Mouse (Mus musculus): Measurements from ENCODE around the gene Sirpa. TPM values are rescaled to one million over a fixed set of nuclear protein-coding genes. Genes with fewer than 3 reads are reported as not detected.
A peak's percentile ranks its signal among the peaks of the same experiment; 100 is the strongest.

Gene Sirpa
- total and polyA plus RNA-seq, 3 experiments: 20.4 to 30.6 (median 27.1) TPM

DNA sequence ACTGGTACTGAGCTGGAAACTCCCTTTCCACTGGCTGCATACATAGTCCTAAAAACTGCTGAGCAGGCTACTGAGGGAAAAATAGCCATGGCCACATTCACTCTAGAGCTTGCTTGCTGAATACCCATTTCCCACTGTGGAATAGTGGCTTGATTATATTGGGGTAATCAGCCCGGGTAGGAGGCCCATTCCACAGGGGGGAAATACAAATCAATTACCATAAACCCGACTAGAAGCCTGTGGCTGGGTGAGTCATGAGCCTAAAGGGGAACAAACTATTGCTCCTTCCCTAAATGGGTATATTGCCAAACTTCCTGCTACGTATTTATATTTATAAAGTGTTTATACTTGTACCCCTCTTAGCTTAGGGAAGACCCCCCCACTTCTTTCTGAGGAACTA is 45.9 kb upstream of the Sirpa start:
- peaks cover 5 to 41% of the 10 kb centered on the region in 2 experiments; a peak in 3 of 4 replicates for H3K4me1 ChIP-seq (ENCODE audit: control insufficient read depth in 1 of 2, insufficient read depth in 2 of 2)
- no peak for TF ChIP-seq RAD21 (IDR thresholded peaks at IDR 0.05; ENCODE audit: low read depth, low read length)
- no peak for TF ChIP-seq ZC3H11A (IDR thresholded peaks at IDR 0.05; ENCODE audit: low read depth, low read length)
- TF ChIP-seq HCFC1 (IDR thresholded peaks at IDR 0.05; ENCODE audit: low read depth, low read length): no peak
- 0 out of 2 replicates have a peak, but pooled peaks have one; percentile 16 for TF ChIP-seq EP300 (IDR thresholded peaks at IDR 0.05; ENCODE audit: low read length)
- no peak for TF ChIP-seq CHD1 (IDR thresholded peaks at IDR 0.05; ENCODE audit: low read depth, low read length)
- no peak for TF ChIP-seq ZKSCAN1 (IDR thresholded peaks at IDR 0.05; ENCODE audit: borderline replicate concordance, low read depth, low read length)
- TF ChIP-seq MAFK (IDR thresholded peaks at IDR 0.05; ENCODE audit: insufficient replicate concordance, low read length): peak; percentile 40; the same call in 1 of the 2 replicates
- peak; percentile 22; the same call in 1 of the 2 replicates for TF ChIP-seq JUN (IDR thresholded peaks at IDR 0.05; ENCODE audit: insufficient read depth, low read depth, low read length)
- no peak for TF ChIP-seq PAX5 (IDR thresholded peaks at IDR 0.05; ENCODE audit: low read length)
- no peak for TF ChIP-seq MYC (IDR thresholded peaks at IDR 0.05; ENCODE audit: low read depth, low read length)
- TF ChIP-seq TBP (conservative IDR thresholded peaks at IDR 0.05; ENCODE audit: low read depth, low read length): no peak
- no peak for TF ChIP-seq SMC3 (IDR thresholded peaks at IDR 0.05; ENCODE audit: low read depth, low read length)
- no peak for TF ChIP-seq IRF4 (IDR thresholded peaks at IDR 0.05; ENCODE audit: low read depth, low read length)
- TF ChIP-seq USF1 (IDR thresholded peaks at IDR 0.05; ENCODE audit: low read depth, low read length): no peak
- no peak for TF ChIP-seq TCF12 (IDR thresholded peaks at IDR 0.05; ENCODE audit: low read depth, low read length)
- no peak for TF ChIP-seq ELF1 (IDR thresholded peaks at IDR 0.05; ENCODE audit: low read depth, low read length)
- TF ChIP-seq E2F4 (IDR thresholded peaks at IDR 0.05; ENCODE audit: insufficient replicate concordance, low read depth, low read length): no peak
- no peak for TF ChIP-seq GABPA (IDR thresholded peaks at IDR 0.05; ENCODE audit: insufficient replicate concordance, low read depth, low read length)
- TF ChIP-seq BHLHE40 (IDR thresholded peaks at IDR 0.05; ENCODE audit: low read depth, low read length): no peak
- peak; percentile 75 for TF ChIP-seq MEF2A (IDR thresholded peaks at IDR 0.05; ENCODE audit: borderline replicate concordance, low read depth, low read length)
- TF ChIP-seq SIN3A (IDR thresholded peaks at IDR 0.05; ENCODE audit: low read length): no peak
- TF ChIP-seq POLR2AphosphoS2 (IDR thresholded peaks at IDR 0.05; ENCODE audit: low read depth, low read length): no peak
- no peak for TF ChIP-seq MXI1 (IDR thresholded peaks at IDR 0.05; ENCODE audit: low read depth, low read length)
- TF ChIP-seq NELFE (IDR thresholded peaks at IDR 0.05; ENCODE audit: low read depth, low read length): no peak
- H3K36me3 ChIP-seq (replicated peaks in 1 of 2; ENCODE audit: control insufficient read depth in 1 of 2, insufficient read depth in 1 of 2, low read length in 1 of 2): no peaks in the 10 kb centered on the region
- no peak overlapping the region for H3K4me3 ChIP-seq (replicated peaks in 1 of 3; ENCODE audit: low read depth in 2 of 3, low read length in 2 of 3, poor library complexity in 1 of 3)
- dilution Hi-C loops (cut with MboI; ENCODE audit: extremely low pct_ligation_motif_present, extremely low pct_unique_long_range_greater_than_20kb, low sequenced_read_pairs) (no loop called here), in situ Hi-C loops (cut with MboI; ENCODE audit: low pct_ligation_motif_present, low pct_unique_long_range_greater_than_20kb, low sequenced_read_pairs) (no loop called here)
- no peaks in the 10 kb centered on the region for H3K79me2 ChIP-seq (replicated peaks; ENCODE audit: control insufficient read depth, extremely low read depth, insufficient read depth, poor library complexity, severe bottlenecking)
- no peak overlapping the region for H3K4me2 ChIP-seq (ENCODE audit: insufficient read depth, low read depth, poor library complexity, severe bottlenecking)
- H3K27me3 ChIP-seq (replicated peaks): no peaks in the 10 kb centered on the region
- no peak overlapping the region for H3K9ac ChIP-seq (ENCODE audit: insufficient read depth, low read depth)
- H3K27ac ChIP-seq (ENCODE audit: insufficient read depth, low read depth): no peak overlapping the region
- DNase-seq (ENCODE audit: extremely low read depth): peak; percentile 24
- H3K9me3 ChIP-seq (replicated peaks; ENCODE audit: low read length): no peaks in the 10 kb centered on the region
